Mouse (Mus musculus): ENCODE measurements at regions not wholly inside any gene's neighbourhood (a gene's known extent, or its start where the extent isn't known, plus 50 kb on each side); places are given as distances from the start of the nearest gene placed in this dataset.
"Not testable (repeated sequence)": the region's sequence is repeated elsewhere in the genome, so short reads cannot be mapped to it uniquely, and the experiment has no call there.

- ATAC-seq (ENCODE audit: insufficient read depth, low FRiP score, low read depth); H3K4me1 ChIP-seq: not testable (repeated sequence)
- 19% methylated on average over 11 of the region's 11 CpGs for WGBS
Measured at GRCm38 (mm10) chr13:61710823-61711222, 140.9 kb upstream of the Cts3 start.

DNA sequence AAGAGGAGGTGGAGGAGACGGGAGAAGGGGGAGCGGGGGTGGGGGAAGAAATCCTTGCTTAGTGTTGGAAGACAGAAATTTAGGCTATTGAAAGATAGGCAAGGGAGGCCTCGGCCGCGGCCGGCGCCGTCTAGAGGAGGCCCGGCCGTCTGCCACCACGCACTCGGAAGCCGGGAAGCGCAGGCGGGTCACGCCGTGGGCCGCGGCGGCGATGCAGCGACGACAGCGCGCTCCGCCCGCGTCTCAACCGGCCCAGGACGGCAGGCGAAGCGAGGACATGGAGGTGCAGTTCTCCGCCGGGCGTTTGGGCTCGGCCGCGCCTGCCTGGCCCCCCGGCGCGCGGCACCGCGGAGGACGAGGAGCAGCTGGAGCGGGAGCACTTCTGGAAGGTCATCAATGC is 95.8 kb upstream of the Cts3 start:
- Histone ChIP-seq H3K27ac (no peak overlapping the region), H3K9me3 (no peaks in the 10 kb centered on the region), H3K4me3 (replicated peaks) (no peak overlapping the region), H3K27me3 (replicated peaks) (no peaks in the 10 kb centered on the region), H3K36me3 (no peaks in the 10 kb centered on the region), H3K9ac (no peak overlapping the region), H3K4me2 (peak overlapping the region; percentile 40), H3K4me1 (no peaks in the 10 kb centered on the region)
- WGBS, result 11% methylated on average over 39 of the region's 46 CpGs
- ATAC-seq (ENCODE audit: insufficient read depth, low FRiP score, low read depth), result no peak; the same call in 1 of the 2 replicates

More at GRCm38 (mm10) chr13:61710823-61711222, 140.9 kb upstream of the Cts3 start:
- not testable (repeated sequence) for H3K9ac ChIP-seq; H3K27me3 ChIP-seq (replicated peaks); H3K36me3 ChIP-seq; H3K27ac ChIP-seq; H3K9me3 ChIP-seq; H3K4me2 ChIP-seq; H3K4me3 ChIP-seq (replicated peaks)

Measured in stomach, embryonic 15.5 days (tissue).